Mouse (Mus musculus) kidney, adult 8-10 months (tissue): Measurements from ENCODE around the gene Map3k9.

ENCODE experiments used
- DNase-seq, 2 experiments: peaks; one replicate each; pipeline ENCODE4 v3.0.0; 2022

Gene Map3k9

DNA sequence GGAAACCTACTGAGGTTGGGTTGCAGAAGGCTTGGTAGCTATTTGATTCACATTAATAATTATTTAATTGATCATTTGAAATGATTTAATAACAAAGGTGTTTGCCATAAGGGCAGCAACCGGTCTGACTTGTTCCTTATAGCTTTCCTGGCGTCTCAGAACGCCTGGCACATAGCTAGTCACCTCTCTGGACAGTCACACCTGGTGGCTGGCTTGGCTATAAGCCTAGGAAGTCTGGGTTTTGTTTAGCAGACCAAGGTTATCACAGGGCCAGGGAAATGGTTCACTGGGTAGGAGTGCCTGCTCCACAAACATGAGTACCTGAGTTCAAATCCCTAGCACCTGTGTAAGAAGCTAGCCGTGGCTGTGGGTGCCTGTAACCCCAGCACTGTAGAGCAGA lies 2.3 kb upstream of the Map3k9 start:
- DNase-seq: peak; percentile 25 to 38

DNA sequence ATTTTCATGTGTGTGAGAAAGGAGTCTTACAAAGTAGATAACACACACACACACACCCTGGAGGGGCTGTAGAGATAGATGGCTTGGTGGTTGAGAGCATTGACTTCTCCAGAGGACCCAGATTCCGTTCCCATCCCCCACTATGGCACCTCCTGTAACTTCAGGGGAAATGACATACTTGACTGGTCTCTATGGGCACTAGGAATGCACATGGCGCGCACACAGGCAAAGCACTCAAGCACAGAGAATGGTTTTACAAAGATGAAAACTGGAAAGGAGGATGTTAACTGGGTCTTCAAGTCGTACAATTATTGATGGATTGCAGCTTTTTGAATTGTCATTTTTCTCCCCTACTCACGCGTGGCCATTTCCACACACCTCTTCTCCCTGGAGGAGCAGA lies 1.6 kb upstream of the Map3k9 start:
- no peak for DNase-seq

DNA sequence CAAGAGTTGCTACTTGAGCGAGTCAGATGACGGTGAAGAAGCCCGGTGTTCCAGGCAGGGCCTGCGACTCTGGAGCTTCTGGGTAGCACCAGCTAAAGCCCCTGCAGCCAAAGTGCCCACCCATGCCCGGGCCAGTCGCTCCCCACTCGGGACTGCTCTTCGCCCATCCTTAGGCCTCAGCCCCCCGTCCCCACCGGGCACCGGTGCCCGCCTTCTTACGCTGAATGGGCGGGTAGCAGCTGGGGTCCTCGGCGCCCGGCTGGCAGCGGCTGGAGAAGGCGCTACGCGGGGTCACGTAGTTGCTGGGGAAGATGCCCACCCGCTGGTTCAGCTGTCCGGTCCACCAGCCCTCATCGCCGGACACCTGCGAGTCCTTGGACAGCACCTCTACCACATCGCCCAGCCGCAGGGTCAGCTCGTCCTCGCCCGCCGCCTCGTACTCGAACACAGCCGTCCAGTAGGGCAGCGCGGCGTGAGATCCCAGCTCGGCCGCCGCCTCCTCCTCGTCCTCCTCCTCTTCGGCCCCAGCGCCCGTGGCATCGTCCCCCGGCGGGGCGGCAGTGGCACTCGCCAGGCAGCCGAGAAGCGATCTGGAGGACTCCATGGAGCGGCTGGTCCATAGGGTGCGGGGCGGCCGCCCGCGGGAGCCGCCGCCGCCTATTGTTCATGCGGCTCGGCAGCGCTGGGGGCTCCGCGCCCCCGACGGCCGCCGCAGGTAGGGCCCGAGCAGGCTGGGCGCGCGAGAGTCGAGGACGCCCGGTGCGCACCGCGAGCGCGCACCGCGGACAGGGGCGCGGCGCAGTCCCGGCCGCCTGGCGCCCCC lies 493 bp downstream of the Map3k9 start:
- DNase-seq: peak in 1 of 2 experiments; percentile 26

DNA sequence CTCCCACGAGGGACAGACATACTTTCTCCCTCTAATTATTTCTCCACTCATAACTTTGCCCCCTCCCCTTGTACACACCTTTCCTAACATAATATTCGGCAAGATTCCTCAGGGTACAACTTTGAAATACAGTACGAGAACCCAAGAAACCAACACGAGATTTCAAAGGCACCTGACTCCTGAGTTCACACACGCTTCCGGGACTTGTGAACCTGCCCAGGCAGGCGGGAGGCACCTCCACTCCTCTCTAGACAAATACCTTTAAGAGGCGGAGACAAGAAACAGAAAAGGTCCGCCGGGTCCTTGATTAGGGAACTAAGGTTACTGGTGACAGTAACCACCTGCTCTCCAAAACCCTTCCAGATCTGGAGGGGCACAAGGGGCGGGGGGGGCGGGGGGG lies 1.1 kb downstream of the Map3k9 start:
- DNase-seq: peak; percentile 64 to 65

DNA sequence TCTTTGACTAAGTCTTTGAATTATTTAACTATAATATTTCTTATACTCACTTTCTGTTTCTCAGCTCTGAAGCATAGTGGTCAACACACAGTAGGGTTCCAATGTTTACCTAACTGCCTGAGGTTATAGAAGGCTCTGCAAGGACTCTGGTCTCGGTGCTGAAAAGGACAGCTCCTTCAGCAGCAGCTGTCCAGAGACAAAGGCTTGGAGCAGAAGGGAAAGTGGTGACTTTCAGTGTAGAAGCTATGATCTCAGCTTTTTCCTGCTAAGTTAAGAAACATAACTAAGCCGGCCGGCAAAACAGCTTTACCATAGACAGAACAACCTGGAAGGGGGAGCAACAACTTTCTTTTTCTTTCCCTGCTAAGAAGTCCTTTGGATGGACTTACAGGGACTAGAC lies 4.8 kb downstream of the Map3k9 start:
- no peak for DNase-seq

DNA sequence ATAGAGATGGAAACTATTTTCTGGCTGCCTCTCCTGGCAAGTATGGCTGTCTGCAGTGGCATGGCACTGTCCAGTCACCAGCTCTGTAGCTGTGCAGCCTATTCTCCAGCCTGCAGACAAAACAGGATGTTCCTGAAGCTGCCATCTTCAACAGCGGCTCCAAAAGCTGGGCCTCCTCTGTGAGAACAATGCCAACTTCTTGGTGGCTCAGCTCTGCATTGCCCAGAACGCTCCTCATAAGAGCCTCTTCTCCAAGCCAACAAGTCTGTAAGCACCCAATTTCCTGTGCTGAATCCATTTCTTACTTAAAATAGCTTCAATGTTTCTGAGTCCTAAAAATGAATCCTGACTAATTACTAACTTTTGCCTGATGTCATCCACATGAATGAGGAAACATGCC lies 5.3 kb downstream of the Map3k9 start:
- no peak for DNase-seq

DNA sequence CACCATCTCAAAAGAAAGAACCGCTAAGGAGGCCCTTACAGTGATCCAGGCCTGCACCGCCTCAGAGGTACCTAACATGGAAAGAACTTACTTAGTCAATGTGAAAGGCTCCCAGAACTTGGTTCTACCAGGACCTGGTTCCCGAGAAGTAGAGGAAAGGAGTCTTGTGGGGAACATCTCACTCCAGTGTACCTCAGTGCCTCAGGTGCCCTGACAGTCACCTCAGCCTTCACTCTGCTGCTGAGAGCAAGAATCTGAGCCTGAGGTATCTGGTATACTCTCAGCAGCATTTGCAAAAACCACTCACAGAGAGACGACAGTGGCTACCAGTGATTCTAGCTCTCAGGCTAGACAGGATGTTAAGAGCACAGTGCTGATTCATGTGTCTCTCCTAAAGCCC lies 6.8 kb downstream of the Map3k9 start:
- no peak for DNase-seq

DNA sequence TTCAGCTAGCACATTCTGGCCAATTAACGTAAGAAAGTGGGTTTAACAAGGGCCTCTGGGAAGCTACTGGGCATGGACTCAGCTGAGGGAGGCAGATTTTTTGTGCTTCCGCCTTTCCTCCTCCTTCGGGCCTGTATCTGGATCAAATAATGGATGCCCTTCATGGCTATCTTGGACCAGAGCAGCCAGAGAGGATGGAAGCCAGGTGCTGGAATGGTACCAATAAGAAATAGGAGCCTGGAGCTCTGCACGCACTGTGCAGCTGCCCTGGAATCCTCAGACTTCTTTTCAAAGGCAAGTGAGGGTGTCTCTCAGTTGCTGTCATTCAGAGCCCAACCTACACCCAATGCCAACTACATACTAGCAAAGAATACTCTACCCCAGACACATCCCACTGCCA lies 11.5 kb downstream of the Map3k9 start:
- DNase-seq: no peak

DNA sequence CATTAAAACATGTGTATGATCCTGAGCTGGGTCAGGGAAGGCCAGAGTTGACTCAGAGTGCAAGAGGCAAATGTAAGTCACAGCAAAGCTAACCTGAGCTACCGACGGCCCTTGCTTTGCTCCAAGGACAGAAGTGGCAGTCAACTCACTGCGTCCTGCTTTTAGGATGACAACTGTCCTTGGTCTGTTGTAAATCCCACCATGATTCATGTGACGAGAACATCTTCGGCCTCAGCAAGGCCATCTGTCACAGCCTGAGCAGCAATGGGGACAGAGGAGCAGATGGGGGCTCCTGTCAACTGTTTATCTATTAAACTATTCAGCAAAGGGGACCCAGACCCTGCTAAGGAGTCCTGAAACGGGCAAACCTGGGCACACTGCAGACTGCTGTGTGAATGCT lies 15.6 kb downstream of the Map3k9 start:
- no peak for DNase-seq

DNA sequence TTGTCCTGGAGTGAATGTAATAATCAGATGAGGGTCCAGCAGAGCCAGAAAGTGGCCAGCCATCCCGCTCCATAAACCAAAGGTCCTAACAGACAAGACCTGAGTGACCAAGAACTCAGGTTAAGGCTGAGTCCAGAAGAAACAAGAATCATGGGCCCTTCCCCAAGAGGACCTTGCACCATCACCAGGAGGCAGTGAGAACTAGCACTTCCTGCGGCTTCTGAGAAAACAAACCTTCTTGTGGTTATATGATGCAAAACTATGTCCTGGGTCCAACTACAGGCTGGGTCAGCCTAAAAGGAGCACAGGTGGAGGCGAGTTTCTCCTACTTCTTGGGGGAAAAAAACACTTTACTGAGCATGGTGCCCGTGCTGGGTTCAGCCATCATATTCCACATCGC lies 16.6 kb downstream of the Map3k9 start:
- DNase-seq: no peak

DNA sequence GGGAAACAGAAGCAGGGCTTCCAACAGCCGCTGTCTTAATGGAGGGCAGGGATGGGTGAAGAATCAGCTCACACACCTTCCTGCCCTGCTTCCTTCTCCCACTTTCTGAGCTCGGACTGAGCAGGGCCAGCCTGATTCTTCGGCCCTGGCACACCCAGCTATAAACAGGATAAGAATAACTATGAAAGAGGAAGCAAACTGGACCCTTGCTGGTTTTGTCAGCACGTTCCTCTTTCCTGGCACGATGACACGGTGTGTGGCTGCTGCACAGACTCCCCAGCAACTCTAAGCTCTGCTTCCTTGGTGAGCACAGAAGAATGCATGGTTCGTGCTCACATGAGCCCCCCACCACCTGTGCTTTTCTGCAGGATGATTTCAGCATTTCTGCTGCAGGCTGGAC lies 26.3 kb downstream of the Map3k9 start:
- peak in 1 of 2 experiments; percentile 10 for DNase-seq

DNA sequence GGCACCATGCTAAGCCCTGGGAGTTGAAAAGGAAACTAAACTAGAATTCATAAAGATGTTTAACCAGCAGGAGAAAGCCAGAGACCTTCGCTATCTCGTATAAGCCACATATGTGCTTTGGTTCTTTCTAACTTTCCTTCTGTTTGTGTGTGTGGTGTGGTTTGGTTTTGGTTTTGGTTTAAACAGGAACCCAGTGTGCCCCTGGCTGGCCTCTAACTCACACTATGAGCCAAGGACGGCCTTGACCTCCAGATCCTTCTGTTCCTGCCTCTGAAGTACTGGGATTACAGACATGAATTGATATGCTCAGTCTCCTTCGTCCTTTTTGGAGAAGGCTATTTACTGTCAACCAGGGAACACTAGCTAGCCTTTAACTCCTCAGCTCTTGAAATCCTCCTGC lies 29.9 kb downstream of the Map3k9 start:
- DNase-seq: no peak

DNA sequence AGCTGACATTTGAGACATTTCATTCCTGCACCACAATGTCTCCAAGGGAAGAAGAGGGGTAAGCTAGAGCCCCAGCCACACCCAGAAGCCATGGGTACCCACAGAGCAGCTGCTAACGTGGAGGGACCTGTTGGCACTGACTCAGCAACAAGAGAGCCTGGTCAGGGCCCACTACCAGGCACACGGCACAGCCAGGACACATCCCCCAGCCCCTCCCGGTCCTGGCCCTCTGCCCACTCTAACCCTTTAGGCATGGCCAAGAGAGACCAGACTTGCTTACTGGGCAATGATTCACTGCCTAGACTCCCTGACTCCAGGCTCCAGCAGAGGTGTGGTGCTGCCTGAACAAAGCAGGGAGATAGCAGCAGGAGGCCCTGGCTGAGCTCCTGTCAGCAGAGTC lies 32.1 kb downstream of the Map3k9 start:
- no peak for DNase-seq

DNA sequence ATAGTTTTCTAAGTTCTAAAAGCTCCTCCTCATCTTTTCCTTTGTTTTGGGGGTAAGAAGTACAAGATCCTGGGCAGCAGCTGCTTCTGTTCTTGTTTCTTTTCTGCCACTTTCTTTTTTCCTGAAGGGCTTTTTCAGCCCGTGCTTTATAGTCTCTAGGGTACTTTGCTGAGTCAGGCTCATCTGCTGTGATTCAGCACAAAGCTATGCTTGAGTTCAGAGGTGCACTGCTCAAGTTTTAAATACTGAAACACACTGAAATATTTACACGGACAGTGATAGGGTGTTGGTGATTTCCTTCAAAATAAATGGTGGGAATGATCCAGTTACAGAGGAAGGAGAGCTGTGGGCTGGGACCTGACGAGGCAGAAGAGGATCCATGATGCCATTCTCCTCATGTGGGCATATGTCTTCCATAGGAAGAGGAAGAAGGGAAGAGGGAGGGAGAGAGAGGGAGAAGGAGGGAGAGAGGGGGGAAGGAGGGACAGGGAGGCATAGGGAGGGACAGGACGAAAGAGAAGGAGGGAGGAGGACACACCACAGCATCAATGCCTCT lies 32.9 kb downstream of the Map3k9 start:
- no peak for DNase-seq

DNA sequence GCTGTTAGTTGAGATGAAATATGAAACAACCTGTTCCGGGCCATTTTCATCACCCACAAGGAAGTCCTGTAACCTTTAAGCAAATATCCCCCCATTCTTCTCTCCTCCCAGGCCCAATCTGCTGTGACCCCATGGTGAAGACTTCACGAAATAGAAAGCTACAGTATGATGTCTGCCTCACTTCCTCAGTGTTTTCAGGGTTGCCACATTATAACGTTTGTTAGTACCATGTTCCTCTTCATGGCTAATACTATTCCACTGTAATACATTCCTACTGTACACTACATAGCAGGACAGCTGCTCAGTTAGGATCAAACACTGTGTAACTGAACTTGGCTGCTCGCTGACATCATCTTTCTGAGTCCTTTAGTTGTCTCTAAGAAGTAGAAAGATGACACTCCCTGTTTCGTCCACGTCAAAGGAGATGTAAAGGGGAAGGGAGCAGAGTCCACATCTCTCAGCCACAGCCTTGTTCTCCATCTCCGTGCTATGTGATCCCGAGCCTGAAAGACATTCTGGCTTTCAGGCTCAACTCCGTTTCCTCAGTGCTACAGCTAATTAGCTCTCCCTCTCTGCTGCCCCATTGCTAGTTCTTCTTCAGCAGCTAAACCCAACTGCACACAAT lies 34.5 kb downstream of the Map3k9 start:
- no peak for DNase-seq

DNA sequence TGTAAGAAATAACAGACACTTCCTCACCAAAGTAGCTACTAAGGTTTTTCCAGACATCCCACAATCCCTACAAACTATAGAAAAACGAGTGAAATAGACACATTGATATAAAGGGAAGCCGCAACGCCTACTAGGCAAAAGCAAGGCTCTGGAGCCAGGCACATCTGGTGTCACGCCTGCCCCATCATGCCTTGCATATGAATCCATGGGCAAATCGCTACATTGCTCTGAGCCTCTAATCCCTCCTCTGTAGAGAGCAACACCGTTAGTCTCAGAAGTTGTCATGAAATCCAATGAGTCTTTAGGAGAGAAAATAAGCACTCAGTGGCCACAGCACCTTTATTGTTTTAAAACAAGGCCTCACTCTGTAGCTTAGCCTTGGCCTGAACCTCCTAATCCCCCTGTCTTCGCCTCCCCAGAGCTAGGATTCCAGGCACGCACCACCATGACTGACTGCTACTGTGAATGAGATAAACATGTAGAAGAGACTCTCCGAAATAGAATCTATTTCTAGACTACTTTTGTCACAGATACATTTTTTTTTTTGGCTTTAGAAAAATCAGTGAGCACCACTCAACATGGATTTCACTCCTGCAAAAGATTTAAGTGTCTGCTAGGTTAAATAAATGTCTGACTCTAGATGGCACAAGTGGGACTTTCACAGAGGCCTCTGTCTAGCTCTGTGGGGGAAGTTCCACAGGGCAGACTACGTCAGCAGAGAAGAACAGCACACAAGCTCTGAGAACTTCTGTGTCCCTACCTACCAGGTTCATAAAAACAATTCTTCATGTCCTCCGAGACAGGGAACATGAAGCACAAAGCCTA lies 45.5 kb downstream of the Map3k9 start:
- no peak for DNase-seq

DNA sequence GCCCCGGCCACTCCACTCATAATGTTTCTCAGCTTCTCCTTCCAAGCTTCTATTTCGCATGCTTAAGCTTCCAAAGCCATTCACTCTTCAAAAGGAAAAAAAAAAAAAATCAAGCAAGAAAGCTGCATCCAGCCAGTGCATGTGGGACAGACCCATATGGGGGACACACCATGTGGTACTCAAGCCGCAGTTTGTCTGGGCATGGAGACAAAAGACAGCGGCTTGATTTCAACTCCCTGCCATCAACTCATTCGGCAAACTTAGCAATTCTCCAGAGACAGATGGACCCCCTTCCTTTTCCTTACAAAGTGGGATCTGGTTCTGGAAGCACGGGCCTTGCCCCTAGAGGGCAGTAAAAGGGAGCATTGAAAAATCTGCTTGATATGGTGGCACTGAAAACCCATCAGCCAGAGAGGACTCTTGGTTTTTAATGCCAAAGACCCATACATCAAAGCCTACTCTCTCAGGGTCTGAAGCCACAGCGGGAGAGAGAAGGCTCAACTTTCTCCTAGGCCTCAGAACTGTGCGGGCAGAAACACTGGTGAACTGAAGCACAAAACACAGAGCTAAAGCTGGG lies 54.6 kb downstream of the Map3k9 start:
- DNase-seq: no peak

DNA sequence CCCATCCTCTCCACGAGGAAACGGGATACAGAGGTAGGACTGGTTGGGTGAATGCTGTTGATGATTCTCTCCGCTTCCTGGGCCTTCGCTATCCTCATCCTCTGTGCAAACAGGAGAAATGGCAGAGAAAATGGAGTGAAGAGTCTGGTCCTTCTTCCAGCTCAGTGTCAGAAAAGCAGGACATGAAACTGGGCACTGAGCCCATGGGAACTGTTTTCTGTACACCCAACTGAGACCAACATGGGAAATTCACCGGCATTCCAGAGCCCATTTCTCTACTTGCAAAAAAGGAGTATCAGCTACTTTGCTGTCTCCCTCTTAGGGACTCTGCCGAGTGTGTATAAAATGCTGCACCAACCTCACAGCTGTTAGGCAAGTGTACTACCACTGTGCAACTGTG lies 56.2 kb downstream of the Map3k9 start:
- DNase-seq: no peak

DNA sequence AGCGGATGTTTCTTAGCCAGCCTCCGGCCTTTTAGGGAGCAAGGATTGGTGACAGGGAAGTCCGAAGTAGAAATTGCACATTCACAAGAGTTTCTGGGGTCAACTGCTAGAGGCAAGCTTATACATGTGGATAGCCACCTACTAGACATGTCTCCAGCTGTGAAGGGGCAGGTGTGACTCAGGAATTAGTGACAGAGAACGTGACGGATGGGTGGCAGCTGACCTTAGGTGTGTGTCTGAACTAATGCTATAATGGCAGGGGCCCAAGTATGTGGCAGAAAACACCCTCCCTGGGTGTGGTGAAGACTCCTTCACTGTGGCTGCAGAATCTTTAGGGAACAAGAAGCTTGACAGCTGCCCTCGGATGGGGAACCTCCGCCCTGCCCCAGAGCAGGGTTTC lies 57.6 kb downstream of the Map3k9 start:
- DNase-seq: no peak

DNA sequence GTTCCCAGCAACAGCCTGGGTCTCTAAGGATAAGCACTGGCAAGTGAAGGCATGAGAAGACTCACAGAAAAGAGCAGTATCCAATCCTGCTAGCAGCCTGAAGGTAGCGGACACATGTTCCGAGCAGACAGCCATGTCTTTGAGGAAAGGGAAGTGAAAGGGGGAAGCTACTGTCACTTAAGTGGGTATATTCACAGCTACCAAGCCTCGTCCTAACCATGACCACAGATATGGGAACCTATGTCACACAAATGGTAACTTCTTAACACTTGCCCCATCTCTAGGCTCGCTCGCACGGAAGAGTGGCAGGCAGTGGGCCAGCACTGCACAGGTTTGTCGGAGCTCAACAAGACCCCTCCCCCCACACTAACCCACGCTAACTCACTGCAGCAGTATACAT lies 61.3 kb downstream of the Map3k9 start:
- no peak for DNase-seq

DNA sequence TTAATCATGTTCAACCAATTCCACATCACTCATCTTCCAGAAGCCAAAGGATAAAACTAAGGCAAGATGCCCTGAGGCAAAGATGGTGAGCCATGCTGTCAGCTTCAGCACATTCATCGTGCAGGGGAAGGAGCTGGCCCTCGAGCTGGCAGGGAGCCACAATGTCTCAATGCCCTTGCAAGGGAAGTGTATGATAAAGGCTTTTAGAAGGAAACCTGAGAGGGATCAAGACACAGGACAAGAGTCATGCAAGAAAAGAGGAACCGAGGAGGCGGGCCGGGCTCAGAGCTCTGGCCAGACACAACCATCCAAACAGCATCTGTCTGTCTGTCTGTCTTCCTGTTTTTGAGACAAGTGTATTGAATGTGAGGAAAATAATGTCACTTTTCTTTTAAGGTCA lies 61.8 kb downstream of the Map3k9 start:
- no peak for DNase-seq

DNA sequence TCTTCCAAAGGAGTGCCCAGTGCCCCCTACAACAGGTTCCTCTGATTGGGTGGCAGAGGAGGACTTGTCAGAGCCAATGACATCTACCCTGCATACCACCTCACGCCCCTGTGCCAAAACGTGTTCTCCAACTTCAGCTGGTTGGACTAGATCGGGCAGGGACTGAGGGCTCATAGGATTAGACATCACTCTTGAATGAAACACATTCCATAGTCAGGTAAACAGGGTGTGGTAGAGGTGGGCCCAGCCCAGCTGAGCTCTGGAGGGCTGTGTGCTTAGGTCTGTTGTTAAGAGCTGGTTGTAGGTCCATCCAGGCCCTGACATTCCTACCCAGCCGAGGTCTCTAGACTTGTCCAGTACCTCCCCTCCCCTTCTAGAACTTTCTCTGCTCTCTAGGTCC lies 68.4 kb downstream of the Map3k9 start:
- DNase-seq: no peak

DNA sequence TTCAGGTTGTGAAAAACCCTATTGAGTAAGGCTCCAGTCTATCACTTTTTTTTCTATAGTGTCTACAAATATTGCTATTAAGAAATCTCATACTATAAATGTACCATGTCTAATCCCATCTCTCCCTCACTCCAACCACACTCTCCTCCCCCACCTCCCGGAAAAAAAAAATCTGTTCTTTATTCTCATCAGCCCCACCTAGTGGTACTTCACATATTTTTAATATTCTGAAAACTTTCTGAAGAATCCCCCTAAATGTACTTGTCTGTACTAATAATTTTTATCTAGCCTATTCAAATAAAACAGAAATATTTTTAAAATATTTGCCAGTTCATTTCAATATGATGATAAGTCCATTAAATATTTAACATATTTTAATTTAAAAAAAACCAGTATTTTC lies 78.1 kb downstream of the Map3k9 start:
- DNase-seq: no peak
